Mouse (Mus musculus): ENCODE measurements around the gene Gmip.

The Gmip gene

GRCm38 (mm10) chr8:69861251-69861650, 52.8 kb downstream of the Gmip start:
- no peak for DNase-seq (ENCODE audit: low read depth, low spot score)

- no peak for DNase-seq (ENCODE audit: low read depth, low spot score)
Observed at GRCm38 (mm10) chr8:69863387-69864020, 55.0 kb downstream of the Gmip start.

GRCm38 (mm10) chr8:69864180-69864579, 55.7 kb downstream of the Gmip start:
- DNase-seq (ENCODE audit: low read depth, low spot score) = no peak

- no peak for DNase-seq (ENCODE audit: low read depth, low spot score)
Observed at GRCm38 (mm10) chr8:69867696-69868326, 59.3 kb downstream of the Gmip start.

- no peak for DNase-seq (ENCODE audit: low read depth, low spot score)
Observed at GRCm38 (mm10) chr8:69870003-69870765, 61.7 kb downstream of the Gmip start.

- no peak for DNase-seq (ENCODE audit: low read depth, low spot score)
Observed at GRCm38 (mm10) chr8:69870907-69871306, 62.4 kb downstream of the Gmip start.
